Mouse (Mus musculus): ENCODE measurements around the gene Polg. TPM values are rescaled to one million over a fixed set of nuclear protein-coding genes. Genes with fewer than 3 reads are reported as not detected.

The Polg gene
- total and polyA plus RNA-seq, 3 experiments: 53.1 to 116 (median 62.1) TPM

DNA sequence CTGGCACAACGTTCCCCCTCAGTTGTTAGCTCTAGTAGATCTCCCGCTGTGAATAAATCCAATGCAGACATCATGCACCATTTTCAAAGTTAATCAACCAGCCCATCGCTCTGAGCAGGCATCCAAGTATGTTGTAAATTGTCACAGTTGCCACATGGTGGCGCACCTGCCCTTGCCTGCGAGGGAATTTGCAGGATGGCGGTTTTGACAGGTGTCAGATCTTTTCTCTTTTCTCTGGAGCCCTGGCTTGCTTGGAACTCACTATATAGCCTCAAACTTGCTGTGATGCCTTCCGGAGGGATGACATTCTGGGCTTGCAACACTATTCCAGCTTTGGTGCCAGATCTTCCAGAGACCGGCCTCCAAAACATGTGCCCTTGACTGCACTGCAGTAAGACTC, 27.8 kb upstream of the Polg start:
- dilution Hi-C loops (cut with MboI; ENCODE audit: extremely low pct_ligation_motif_present, extremely low pct_unique_long_range_greater_than_20kb, low sequenced_read_pairs) (no loop called here), in situ Hi-C loops (cut with MboI; ENCODE audit: low pct_ligation_motif_present, low pct_unique_long_range_greater_than_20kb, low sequenced_read_pairs) (loop anchor here (10.0 kb wide), 2 partner anchors 91 to 231 kb away; no protein-coding TSS in a partner anchor)
- no peak overlapping the region for H3K4me2 ChIP-seq (ENCODE audit: insufficient read depth, low read depth, poor library complexity, severe bottlenecking)
- peaks cover 3% of the 10 kb centered on the region for H3K9me3 ChIP-seq (replicated peaks; ENCODE audit: low read length)
- H3K4me3 ChIP-seq (replicated peaks in 1 of 3; ENCODE audit: low read depth in 2 of 3, low read length in 2 of 3, poor library complexity in 1 of 3): no peak overlapping the region
- peaks cover 0 to 3% of the 10 kb centered on the region in 2 experiments; a peak in 1 of 4 replicates for H3K4me1 ChIP-seq (ENCODE audit: control insufficient read depth in 1 of 2, insufficient read depth in 2 of 2)
- no peak overlapping the region for H3K27ac ChIP-seq (ENCODE audit: insufficient read depth, low read depth)
- no peaks in the 10 kb centered on the region for H3K79me2 ChIP-seq (replicated peaks; ENCODE audit: control insufficient read depth, extremely low read depth, insufficient read depth, poor library complexity, severe bottlenecking)
- H3K36me3 ChIP-seq (replicated peaks in 1 of 2; ENCODE audit: control insufficient read depth in 1 of 2, insufficient read depth in 1 of 2, low read length in 1 of 2): no peaks in the 10 kb centered on the region
- peaks cover 81% of the 10 kb centered on the region for H3K27me3 ChIP-seq (replicated peaks)
- no peak overlapping the region for H3K9ac ChIP-seq (ENCODE audit: insufficient read depth, low read depth)
- DNase-seq (ENCODE audit: extremely low read depth): peak; percentile 57
- TF ChIP-seq MAFK (IDR thresholded peaks at IDR 0.05; ENCODE audit: insufficient replicate concordance, low read length) (no peak), KAT2A (IDR thresholded peaks at IDR 0.05; ENCODE audit: insufficient replicate concordance, low read length) (no peak), POLR2A (IDR thresholded peaks at IDR 0.05; ENCODE audit: low read depth, low read length) (no peak), ZNF384 (IDR thresholded peaks at IDR 0.05; ENCODE audit: low read depth, low read length) (no peak), E2F4 (IDR thresholded peaks at IDR 0.05; ENCODE audit: insufficient replicate concordance, low read depth, low read length) (no peak), BHLHE40 (IDR thresholded peaks at IDR 0.05; ENCODE audit: low read depth, low read length) (no peak), MEF2A (IDR thresholded peaks at IDR 0.05; ENCODE audit: borderline replicate concordance, low read depth, low read length) (no peak), HCFC1 (IDR thresholded peaks at IDR 0.05; ENCODE audit: low read depth, low read length) (no peak), USF1 (IDR thresholded peaks at IDR 0.05; ENCODE audit: low read depth, low read length) (no peak), RAD21 (IDR thresholded peaks at IDR 0.05; ENCODE audit: low read depth, low read length) (peak; percentile 76), IRF4 (IDR thresholded peaks at IDR 0.05; ENCODE audit: low read depth, low read length) (no peak), NELFE (IDR thresholded peaks at IDR 0.05; ENCODE audit: low read depth, low read length) (no peak), USF2 (conservative IDR thresholded peaks at IDR 0.05; ENCODE audit: low read depth, low read length) (no peak), ZMIZ1 (IDR thresholded peaks at IDR 0.05; ENCODE audit: low read depth, low read length) (no peak), UBTF (IDR thresholded peaks at IDR 0.05; ENCODE audit: low read depth, low read length) (no peak), SMC3 (IDR thresholded peaks at IDR 0.05; ENCODE audit: low read depth, low read length) (peak; percentile 74), GABPA (IDR thresholded peaks at IDR 0.05; ENCODE audit: insufficient replicate concordance, low read depth, low read length) (no peak), MYC (IDR thresholded peaks at IDR 0.05; ENCODE audit: low read depth, low read length) (0 out of 2 replicates have a peak, but pooled peaks have one; percentile 38), ZC3H11A (IDR thresholded peaks at IDR 0.05; ENCODE audit: low read depth, low read length) (no peak; the same call in 1 of the 2 replicates), PAX5 (IDR thresholded peaks at IDR 0.05; ENCODE audit: low read length) (no peak), SIN3A (IDR thresholded peaks at IDR 0.05; ENCODE audit: low read length) (no peak), TCF12 (IDR thresholded peaks at IDR 0.05; ENCODE audit: low read depth, low read length) (no peak), MAX (IDR thresholded peaks at IDR 0.05; ENCODE audit: low read length) (0 out of 2 replicates have a peak, but pooled peaks have one; percentile 28), POLR2AphosphoS2 (IDR thresholded peaks at IDR 0.05; ENCODE audit: low read depth, low read length) (no peak), TBP (conservative IDR thresholded peaks at IDR 0.05; ENCODE audit: low read depth, low read length) (no peak), CHD1 (IDR thresholded peaks at IDR 0.05; ENCODE audit: low read depth, low read length) (no peak), CTCF (conservative IDR thresholded peaks at IDR 0.05 in 1 of 2, IDR thresholded peaks at IDR 0.05 in 1 of 2; ENCODE audit: low read depth in 2 of 2, low read length in 2 of 2) (peak; percentile 69 to 89), MXI1 (IDR thresholded peaks at IDR 0.05; ENCODE audit: low read depth, low read length) (no peak), ETS1 (conservative IDR thresholded peaks at IDR 0.05; ENCODE audit: low read depth, low read length) (no peak), JUND (conservative IDR thresholded peaks at IDR 0.05; ENCODE audit: low read depth, low read length) (no peak), ELF1 (IDR thresholded peaks at IDR 0.05; ENCODE audit: low read depth, low read length) (no peak), EP300 (IDR thresholded peaks at IDR 0.05; ENCODE audit: low read length) (no peak)

All from CH12.LX (cell line).